Mouse (Mus musculus): ENCODE results near the gene Olfr424. TPM values are rescaled to one million over a fixed set of nuclear protein-coding genes. Genes with fewer than 3 reads are reported as not detected.

The Olfr424 gene
- not detected in 2 replicates for polyA plus RNA-seq (2012; rRNA removed)

DNA sequence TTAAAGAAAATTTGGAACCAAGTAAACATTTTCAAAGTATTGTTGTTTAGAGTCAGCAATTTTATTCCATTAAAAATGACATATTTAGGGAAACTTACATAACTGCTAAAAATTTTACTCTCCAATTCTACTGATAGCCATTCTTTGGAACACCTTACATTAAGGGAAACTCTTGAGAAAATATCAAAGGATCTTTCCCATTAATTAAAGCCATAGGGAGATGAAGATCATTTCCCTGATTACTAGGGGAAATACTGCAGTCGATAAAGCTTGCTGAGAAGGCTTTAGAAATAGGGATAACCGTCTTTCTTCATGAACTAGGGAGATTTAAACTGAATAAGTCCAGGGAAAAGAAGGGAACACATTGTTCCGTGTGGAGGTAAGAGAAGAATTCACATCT, at the start of gene Olfr424:
TSS of gene Olfr424 (plus strand) at position 301 of the 400 bp plus-strand sequence.
- Histone ChIP-seq H3K27me3 (replicated peaks; ENCODE audit: control insufficient read depth, insufficient read depth, low read length) (no peaks in the 10 kb centered on the region), H3K36me3 (ENCODE audit: control insufficient read depth, insufficient read depth, low read length) (no peaks in the 10 kb centered on the region), H3K4me3 (ENCODE audit: insufficient read depth, low read depth, low read length) (no peak within 1 kb of the TSS), H3K27ac (ENCODE audit: insufficient read depth, low read depth, low read length) (no peak within 1 kb of the TSS), H3K4me1 (ENCODE audit: control insufficient read depth, insufficient read depth, low read length) (no peaks in the 10 kb centered on the region)
- TF ChIP-seq POLR2A (IDR thresholded peaks at IDR 0.05; ENCODE audit: low read depth, low read length) (no peak), CTCF (conservative IDR thresholded peaks at IDR 0.05; ENCODE audit: insufficient read depth, insufficient read length, low read depth, low read length) (no peak)
- DNase-seq = no peak
- 79% methylated on average over 3 of the region's 3 CpGs for WGBS

DNA sequence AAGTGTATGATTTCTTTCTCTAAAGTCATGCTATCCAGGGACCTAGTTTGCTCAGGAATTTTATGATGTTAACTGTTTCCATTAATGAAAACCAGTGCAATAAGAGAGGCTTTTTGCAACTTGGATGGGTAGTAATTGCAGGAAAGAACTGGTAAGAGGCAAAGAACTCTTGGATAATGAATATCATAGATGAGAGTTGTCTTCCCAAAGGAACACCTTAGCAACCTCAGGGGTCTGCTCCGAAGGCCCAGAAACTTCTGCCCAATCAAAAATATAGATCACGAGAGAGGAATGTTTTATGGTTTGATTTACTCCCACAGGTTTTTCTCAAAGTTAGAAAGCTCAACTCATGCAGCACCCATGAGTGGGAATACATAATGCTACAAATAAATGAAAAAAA, 47.3 kb upstream of the Olfr424 start, which contains the start of gene Olfr429:
TSS of gene Olfr429 (plus strand) at position 301 of the 400 bp plus-strand sequence.
- WGBS = 82% methylated on average over 2 of the region's 2 CpGs
- Histone ChIP-seq H3K27me3 (replicated peaks; ENCODE audit: control insufficient read depth, insufficient read depth, low read length) (no peaks in the 10 kb centered on the region), H3K27ac (ENCODE audit: insufficient read depth, low read depth, low read length) (no peak within 1 kb of the TSS), H3K4me3 (ENCODE audit: insufficient read depth, low read depth, low read length) (no peak within 1 kb of the TSS), H3K4me1 (ENCODE audit: control insufficient read depth, insufficient read depth, low read length) (no peaks in the 10 kb centered on the region), H3K36me3 (ENCODE audit: control insufficient read depth, insufficient read depth, low read length) (no peaks in the 10 kb centered on the region)
- TF ChIP-seq POLR2A (IDR thresholded peaks at IDR 0.05; ENCODE audit: low read depth, low read length) = no peak
- no peak for TF ChIP-seq CTCF (conservative IDR thresholded peaks at IDR 0.05; ENCODE audit: insufficient read depth, insufficient read length, low read depth, low read length)
- no peak for DNase-seq

DNA sequence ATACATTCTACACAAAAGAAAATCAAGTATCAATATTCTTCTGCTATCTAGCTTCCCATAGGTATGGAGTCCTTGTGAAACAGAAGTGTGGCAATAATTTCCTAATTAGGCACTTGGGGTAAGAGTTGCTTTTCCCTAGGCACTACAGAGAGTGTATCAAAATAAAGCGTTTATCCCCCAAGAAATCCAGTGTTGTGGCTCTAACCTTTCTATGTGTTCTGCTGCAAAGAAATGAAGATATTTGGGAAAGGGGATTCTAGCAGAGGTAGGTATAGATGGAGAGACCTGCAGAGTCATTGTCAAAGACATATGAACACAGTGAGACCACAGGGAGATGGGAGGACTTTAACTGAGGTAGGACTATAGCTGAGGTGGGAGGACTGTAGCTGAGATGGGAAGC, 34.7 kb upstream of the Olfr424 start, which contains the start of gene Olfr427:
TSS of gene Olfr427 (plus strand) at position 301 of the 400 bp plus-strand sequence.
- no peak for DNase-seq
- Histone ChIP-seq H3K27me3 (replicated peaks; ENCODE audit: control insufficient read depth, insufficient read depth, low read length) (no peaks in the 10 kb centered on the region), H3K36me3 (ENCODE audit: control insufficient read depth, insufficient read depth, low read length) (no peaks in the 10 kb centered on the region)

DNA sequence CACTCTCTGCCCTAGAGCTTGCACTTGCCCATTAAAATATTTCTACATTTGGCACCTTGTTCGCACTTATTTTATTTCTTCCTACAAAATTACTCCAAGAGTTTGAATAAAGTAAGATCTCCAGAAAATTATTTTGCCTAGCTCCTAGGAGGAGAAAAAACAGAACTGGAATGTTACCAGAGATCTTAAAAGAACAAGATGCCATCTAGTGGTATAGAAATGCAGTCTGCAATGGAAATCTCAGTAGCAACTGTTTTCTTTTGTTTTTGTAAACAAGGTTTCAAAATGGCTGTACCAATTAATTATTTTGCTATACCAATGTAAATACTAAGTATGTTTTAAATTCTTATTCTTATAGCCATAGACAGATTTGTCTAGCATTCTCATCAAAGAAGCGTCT, 27.6 kb upstream of the Olfr424 start:
- no peaks in the 10 kb centered on the region for H3K27me3 ChIP-seq (replicated peaks; ENCODE audit: control insufficient read depth, insufficient read depth, low read length)
- H3K4me1 ChIP-seq (ENCODE audit: control insufficient read depth, insufficient read depth, low read length) = no peaks in the 10 kb centered on the region
- no peaks in the 10 kb centered on the region for H3K36me3 ChIP-seq (ENCODE audit: control insufficient read depth, insufficient read depth, low read length)
- TF ChIP-seq POLR2A (IDR thresholded peaks at IDR 0.05; ENCODE audit: low read depth, low read length) (no peak), CTCF (conservative IDR thresholded peaks at IDR 0.05; ENCODE audit: insufficient read depth, insufficient read length, low read depth, low read length) (no peak)
- H3K4me3 ChIP-seq (ENCODE audit: insufficient read depth, low read depth, low read length) = no peak overlapping the region
- H3K27ac ChIP-seq (ENCODE audit: insufficient read depth, low read depth, low read length) = no peak overlapping the region
- 53% methylated on average over 2 of the region's 2 CpGs for WGBS
- no peak for DNase-seq

More for the DNA sequence above, 34.7 kb upstream of the Olfr424 start, which contains the start of gene Olfr427:
- Histone ChIP-seq H3K27ac (ENCODE audit: insufficient read depth, low read depth, low read length) (no peak within 1 kb of the TSS), H3K4me3 (ENCODE audit: insufficient read depth, low read depth, low read length) (no peak within 1 kb of the TSS), H3K4me1 (ENCODE audit: control insufficient read depth, insufficient read depth, low read length) (no peaks in the 10 kb centered on the region)
- TF ChIP-seq POLR2A (IDR thresholded peaks at IDR 0.05; ENCODE audit: low read depth, low read length) (no peak), CTCF (conservative IDR thresholded peaks at IDR 0.05; ENCODE audit: insufficient read depth, insufficient read length, low read depth, low read length) (no peak)
- 93% methylated on average over 1 of the region's 1 CpGs for WGBS

DNA sequence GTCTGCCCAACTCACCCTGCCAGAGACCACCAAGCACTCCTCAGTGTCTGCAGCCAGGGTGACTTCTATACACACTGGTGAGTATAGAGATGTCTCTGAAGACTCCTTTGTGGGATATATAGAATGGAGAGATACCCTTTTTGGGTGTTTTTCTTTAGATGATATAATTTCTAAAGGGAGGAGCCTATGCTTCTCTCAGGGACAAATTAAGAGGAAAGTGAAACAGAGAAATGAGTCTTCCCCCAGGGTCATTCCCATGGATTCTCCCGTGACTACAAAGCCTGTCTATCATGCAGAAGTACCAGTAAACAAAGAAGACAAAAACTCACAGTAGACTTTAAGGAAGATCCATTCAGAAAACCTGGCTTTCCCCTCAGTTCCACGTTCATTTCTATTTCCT, 10.3 kb upstream of the Olfr424 start, which contains the start of gene Olfr231:
TSS of gene Olfr231 (minus strand) at position 101 of the 400 bp plus-strand sequence.
- H3K4me1 ChIP-seq (ENCODE audit: control insufficient read depth, insufficient read depth, low read length) = no peaks in the 10 kb centered on the region
- no peaks in the 10 kb centered on the region for H3K27me3 ChIP-seq (replicated peaks; ENCODE audit: control insufficient read depth, insufficient read depth, low read length)
- WGBS = 58% methylated on average over 2 of the region's 2 CpGs
- no peak for TF ChIP-seq POLR2A (IDR thresholded peaks at IDR 0.05; ENCODE audit: low read depth, low read length)
- no peak for TF ChIP-seq CTCF (conservative IDR thresholded peaks at IDR 0.05; ENCODE audit: insufficient read depth, insufficient read length, low read depth, low read length)
- H3K27ac ChIP-seq (ENCODE audit: insufficient read depth, low read depth, low read length) = no peak within 1 kb of the TSS
- H3K4me3 ChIP-seq (ENCODE audit: insufficient read depth, low read depth, low read length) = no peak within 1 kb of the TSS
- DNase-seq = no peak
- H3K36me3 ChIP-seq (ENCODE audit: control insufficient read depth, insufficient read depth, low read length) = no peaks in the 10 kb centered on the region

DNA sequence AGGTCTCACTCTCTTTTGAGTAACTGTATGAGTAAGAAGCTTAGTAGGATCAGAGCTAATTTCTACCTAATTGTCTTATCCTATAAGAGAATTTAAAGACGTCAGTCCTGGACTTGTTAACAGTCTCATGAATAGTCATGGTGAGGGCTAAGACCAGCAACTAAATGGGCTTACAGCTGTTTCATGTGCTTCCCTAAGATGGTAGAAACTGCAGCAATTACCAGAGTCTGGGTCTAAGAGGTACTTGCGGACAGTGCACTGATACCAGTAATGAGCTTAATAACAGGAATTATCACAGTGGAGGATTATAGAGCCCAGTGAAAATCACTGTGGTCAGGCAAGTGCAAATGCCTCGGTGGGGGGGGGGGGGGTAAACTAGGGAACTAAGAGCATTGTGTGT, 682 bp downstream of the Olfr424 start:
- no peaks in the 10 kb centered on the region for H3K36me3 ChIP-seq (ENCODE audit: control insufficient read depth, insufficient read depth, low read length)
- no peak overlapping the region for H3K4me3 ChIP-seq (ENCODE audit: insufficient read depth, low read depth, low read length)
- no peaks in the 10 kb centered on the region for H3K27me3 ChIP-seq (replicated peaks; ENCODE audit: control insufficient read depth, insufficient read depth, low read length)
- DNase-seq = no peak
- WGBS = 79% methylated on average over 3 of the region's 3 CpGs
- no peak for TF ChIP-seq CTCF (conservative IDR thresholded peaks at IDR 0.05; ENCODE audit: insufficient read depth, insufficient read length, low read depth, low read length)
- TF ChIP-seq POLR2A (IDR thresholded peaks at IDR 0.05; ENCODE audit: low read depth, low read length) = no peak
- no peak overlapping the region for H3K27ac ChIP-seq (ENCODE audit: insufficient read depth, low read depth, low read length)
- no peaks in the 10 kb centered on the region for H3K4me1 ChIP-seq (ENCODE audit: control insufficient read depth, insufficient read depth, low read length)

DNA sequence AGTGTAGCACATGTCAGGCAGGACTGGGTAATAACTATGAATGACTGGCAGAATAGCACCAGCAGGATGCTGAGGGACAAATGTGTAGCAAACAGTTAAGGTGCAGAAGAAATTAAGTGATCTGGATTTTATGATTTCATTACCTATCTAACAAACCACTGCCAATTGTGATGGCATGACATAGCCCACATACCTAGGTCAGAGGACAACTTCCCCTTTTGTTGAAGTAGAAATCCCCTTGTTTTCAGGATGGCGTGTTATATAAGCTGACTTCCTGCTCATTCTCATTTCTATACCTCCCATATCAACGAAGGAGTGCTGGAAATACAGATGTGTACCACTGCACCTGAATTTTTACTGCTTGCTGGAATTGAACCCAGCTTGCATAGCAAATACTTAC, 10.1 kb downstream of the Olfr424 start:
- Histone ChIP-seq H3K27me3 (replicated peaks; ENCODE audit: control insufficient read depth, insufficient read depth, low read length) (no peaks in the 10 kb centered on the region), H3K27ac (ENCODE audit: insufficient read depth, low read depth, low read length) (no peak overlapping the region), H3K36me3 (ENCODE audit: control insufficient read depth, insufficient read depth, low read length) (no peaks in the 10 kb centered on the region), H3K4me3 (ENCODE audit: insufficient read depth, low read depth, low read length) (no peak overlapping the region), H3K4me1 (ENCODE audit: control insufficient read depth, insufficient read depth, low read length) (no peaks in the 10 kb centered on the region)
- WGBS = 70% methylated on average over 2 of the region's 2 CpGs
- TF ChIP-seq POLR2A (IDR thresholded peaks at IDR 0.05; ENCODE audit: low read depth, low read length) = no peak
- DNase-seq = no peak

All from kidney, adult 2 months (tissue).